ENCODE assay signal across 16 mouse cellular contexts in the genomic region with DNA sequence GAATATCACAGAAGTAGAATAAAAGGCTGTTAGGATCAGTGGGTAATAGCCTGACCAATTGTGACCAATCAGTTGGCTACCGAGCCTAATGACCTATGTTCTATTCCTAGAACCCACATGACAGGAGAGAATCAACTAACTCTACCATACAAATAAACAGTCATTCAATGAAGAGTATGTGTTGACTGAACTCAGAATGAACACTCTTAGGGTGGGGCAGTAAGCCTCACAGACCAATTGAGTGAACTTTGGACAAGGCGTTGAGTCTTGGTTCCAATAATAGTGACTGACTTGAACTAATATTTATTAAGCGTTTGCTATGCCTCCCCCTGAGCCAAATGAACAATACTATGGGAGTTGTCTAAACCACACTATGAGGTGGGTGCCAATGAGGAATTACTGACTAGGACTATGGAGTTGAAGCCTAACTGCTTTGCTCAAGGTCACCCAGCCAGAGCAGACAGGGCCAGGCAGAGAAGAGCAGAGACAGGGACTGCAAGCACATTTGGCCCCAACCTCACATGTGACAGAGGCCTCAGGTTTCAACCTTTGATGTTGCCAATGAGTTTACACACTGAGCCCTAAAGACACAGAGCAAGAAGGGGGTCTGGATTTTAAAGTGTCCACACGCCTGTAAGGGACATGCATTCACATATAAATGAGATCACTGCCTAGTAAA. TPM values are rescaled to one million over a fixed set of nuclear protein-coding genes. Genes with fewer than 3 reads are reported as not detected.
DNase-seq lines count a peak whose midpoint lies in the region; ATAC-seq and TF ChIP-seq lines count a peak whose summit lies in the region.
"Had no signal": no experiment of that assay in that cellular context is flagged by ENCODE, and none has a peak within 500 bp of the region (broad histone marks: within the 10 kb centered on the region; RNA-seq: fewer than 3 reads in every experiment).

No protein-coding gene starts in this region.

- TF ChIP-seq POLR2A in ES-Bruce4 (IDR thresholded peaks at IDR 0.05; ENCODE audit: insufficient read depth, low read length) = no peak

- H3K9me3 ChIP-seq in ES-Bruce4 (replicated peaks; ENCODE audit: control insufficient read depth, insufficient read depth, low read length, poor library complexity, severe bottlenecking) = no peaks in the 10 kb centered on the region
- no peaks in the 10 kb centered on the region for H3K9me3 ChIP-seq in heart, embryonic 16.5 days (replicated peaks; ENCODE audit: control insufficient read depth, low read length)
- H3K9me3 ChIP-seq: embryonic facial prominence, embryonic 10.5 days; midbrain, embryonic 13.5 days had no signal

- no peak for ATAC-seq in heart, embryonic 16.5 days (replicated peaks; ENCODE audit: extremely low read depth, insufficient read depth, low FRiP score)
- no peak for ATAC-seq in erythroblast, adult 5-6 weeks (replicated peaks; ENCODE audit: low FRiP score, poor library complexity, severe bottlenecking)
- ATAC-seq: midbrain, embryonic 13.5 days had no signal

- TF ChIP-seq CTCF in ES-Bruce4 (IDR thresholded peaks at IDR 0.05; ENCODE audit: low read depth, low read length) = no peak

- 0 out of 2 replicates have a peak, but pooled peaks have one; percentile 51 for TF ChIP-seq EP300 in ES-Bruce4 (IDR thresholded peaks at IDR 0.05; ENCODE audit: insufficient read depth, low read depth, low read length)

- H3K27me3 ChIP-seq in ES-Bruce4 (ENCODE audit: control insufficient read depth, insufficient read depth, low read length, poor library complexity, severe bottlenecking) = no peaks in the 10 kb centered on the region
- H3K27me3 ChIP-seq in heart, embryonic 16.5 days (ENCODE audit: control insufficient read depth, insufficient read depth, low read length) = no peaks in the 10 kb centered on the region
- H3K27me3 ChIP-seq: midbrain, embryonic 13.5 days had no signal

- intact Hi-C loops in gastrocnemius, postnatal 14 days (cut with DNase I; ENCODE audit: low total_unique reads) = no loop called here

- no peak overlapping the region for H3K4me3 ChIP-seq in ES-Bruce4 (ENCODE audit: low read depth, low read length)
- H3K4me3 ChIP-seq in heart, embryonic 16.5 days (ENCODE audit: low read length) = no peak overlapping the region
- H3K4me3 ChIP-seq: embryonic facial prominence, embryonic 10.5 days; midbrain, embryonic 13.5 days had no signal

- WGBS in heart, embryonic 16.5 days = 82% methylated on average over 4 of the region's 4 CpGs

- no peaks in the 10 kb centered on the region for H3K36me3 ChIP-seq in ES-Bruce4 (ENCODE audit: control insufficient read depth, insufficient read depth, low read length, poor library complexity, severe bottlenecking)
- no peaks in the 10 kb centered on the region for H3K36me3 ChIP-seq in heart, embryonic 16.5 days (ENCODE audit: control insufficient read depth, insufficient read depth)
- H3K36me3 ChIP-seq: embryonic facial prominence, embryonic 10.5 days; midbrain, embryonic 13.5 days had no signal

- peak; percentile 38 for DNase-seq in gastrocnemius, postnatal 25 days
- no peak for DNase-seq in gastrocnemius, postnatal 14 days
- DNase-seq in skeletal muscle tissue, adult 2 months (ENCODE audit: low read depth, low spot score) = peak; percentile 63
- DNase-seq in ovary, postnatal 36 days (ENCODE audit: low spot score) = no peak
- DNase-seq: adrenal gland, postnatal 25 days; cerebellum, postnatal 25 days; kidney, adult 8-10 months; kidney, postnatal 4 days; left cerebral cortex, postnatal 4 days; lung, embryonic 14.5 days had no signal

- no peak overlapping the region for H3K9ac ChIP-seq in ES-Bruce4 (ENCODE audit: low read depth, poor library complexity, severe bottlenecking)
- H3K9ac ChIP-seq in heart, embryonic 16.5 days (ENCODE audit: low read length) = no peak overlapping the region
- H3K9ac ChIP-seq: hindbrain, embryonic 14.5 days; lung, embryonic 14.5 days; midbrain, embryonic 13.5 days had no signal

- H3K27ac ChIP-seq in ES-Bruce4 (ENCODE audit: insufficient read depth, low read length) = no peak overlapping the region
- H3K27ac ChIP-seq in heart, embryonic 16.5 days (ENCODE audit: low read length) = peak overlapping the region; percentile 98
- H3K27ac ChIP-seq: embryonic facial prominence, embryonic 10.5 days; hindbrain, embryonic 14.5 days; midbrain, embryonic 13.5 days had no signal

- peaks cover 7% of the 10 kb centered on the region for H3K4me1 ChIP-seq in ES-Bruce4 (ENCODE audit: control insufficient read depth, insufficient read depth, low read length)
- peaks cover 32% of the 10 kb centered on the region for H3K4me1 ChIP-seq in heart, embryonic 16.5 days (ENCODE audit: control insufficient read depth, insufficient read depth, low read length)

- no peak overlapping the region for H3K4me2 ChIP-seq in heart, embryonic 16.5 days (ENCODE audit: low read depth, low read length)
- H3K4me2 ChIP-seq: hindbrain, embryonic 14.5 days; lung, embryonic 14.5 days; midbrain, embryonic 13.5 days had no signal

RNA-seq across cellular contexts. Expression of gene Smg1, which starts 7.2 kb away (rescaled TPM):
- total RNA-seq in gastrocnemius, postnatal 25 days (2021) = 10 to 100 TPM; 21.3 to 22.6 TPM
- 10 to 100 TPM; 22.0 to 26.6 TPM for total RNA-seq in gastrocnemius, postnatal 14 days (2021)
- polyA plus RNA-seq in ES-Bruce4 (2011; ENCODE audit: insufficient read depth, insufficient read length, low read depth, missing spikeins) = 87.1 and 90.8 TPM in 2 replicates
- 13.9 and 14.9 TPM in 2 replicates for polyA plus RNA-seq in heart, embryonic 16.5 days (2015; fragmentation: Nextera tagmentation; extraction: Ambion mirVana)
- total RNA-seq in erythroblast, adult 5-6 weeks (2015; ENCODE audit: low replicate concordance) = 11.1 and 26.3 TPM in 2 replicates
- 14.5 and 16.7 TPM in 2 replicates for total RNA-seq in erythroblast, adult 5-6 weeks (2017; ENCODE audit: low replicate concordance)

Comparison
In these comparisons a context has a peak if more than half of its experiments do, and no peak if none do; other contexts are left out.
1. DNase-seq: peak in gastrocnemius, postnatal 25 days (single experiment) and skeletal muscle tissue, adult 2 months (single experiment); none in gastrocnemius, postnatal 14 days (single experiment) and ovary, postnatal 36 days (single experiment).